9 mouse cellular contexts compared by ENCODE assay signal in genomic region chr7:38267006-38267680, GRCm38 (mm10). TPM values are rescaled to one million over a fixed set of nuclear protein-coding genes. Genes with fewer than 3 reads are reported as not detected.
DNase-seq lines count a peak whose midpoint lies in the region; ATAC-seq and TF ChIP-seq lines count a peak whose summit lies in the region.
"Had no signal": no experiment of that assay in that cellular context is flagged by ENCODE, and none has a peak within 500 bp of the region (broad histone marks: within the 10 kb centered on the region; RNA-seq: fewer than 3 reads in every experiment).

No protein-coding gene starts in this region.

- H3K4me3 ChIP-seq in forebrain, postnatal 0 days (ENCODE audit: low read depth, low read length): no peak overlapping the region
- H3K4me3 ChIP-seq in forebrain, embryonic 15.5 days: no peak overlapping the region
- no peak overlapping the region for H3K4me3 ChIP-seq in thymus, adult 2 months (ENCODE audit: control insufficient read depth, insufficient read depth, low read length)
- H3K4me3 ChIP-seq in lung, adult 2 months (replicated peaks; ENCODE audit: extremely low read depth, low read depth, low read length): no peak overlapping the region
- H3K4me3 ChIP-seq: neural tube, embryonic 13.5 days had no signal

- H3K4me2 ChIP-seq in forebrain, postnatal 0 days (ENCODE audit: low read depth): no peak overlapping the region
- H3K4me2 ChIP-seq in forebrain, embryonic 15.5 days (replicated peaks): no peak overlapping the region
- H3K4me2 ChIP-seq: neural tube, embryonic 13.5 days had no signal

- peak; percentile 21; the same call in 1 of the 2 replicates for ATAC-seq in forebrain, postnatal 0 days
- ATAC-seq in forebrain, embryonic 15.5 days (replicated peaks): no peak

- no peak for TF ChIP-seq POLR2A in thymus, adult 2 months (IDR thresholded peaks at IDR 0.05; ENCODE audit: control insufficient read depth, extremely low read depth, insufficient read depth, low read length, poor library complexity)
- TF ChIP-seq POLR2A in lung, adult 2 months (IDR thresholded peaks at IDR 0.05; ENCODE audit: borderline replicate concordance, extremely low read depth, low read depth, low read length): no peak

- WGBS in forebrain, postnatal 0 days: 88% methylated on average over 8 of the region's 8 CpGs
- 90% methylated on average over 8 of the region's 8 CpGs for WGBS in forebrain, embryonic 15.5 days
- WGBS in thymus, adult 2 months: 98% methylated on average over 8 of the region's 8 CpGs
- WGBS in lung, adult 2 months: 90% methylated on average over 8 of the region's 8 CpGs

- H3K9ac ChIP-seq in forebrain, postnatal 0 days: no peak overlapping the region
- H3K9ac ChIP-seq in forebrain, embryonic 15.5 days (replicated peaks): no peak overlapping the region
- H3K9ac ChIP-seq: neural tube, embryonic 13.5 days had no signal

- H3K4me1 ChIP-seq in forebrain, postnatal 0 days (ENCODE audit: insufficient read depth): peaks cover 14% of the 10 kb centered on the region
- peaks cover 22% of the 10 kb centered on the region for H3K4me1 ChIP-seq in forebrain, embryonic 15.5 days
- H3K4me1 ChIP-seq in thymus, adult 2 months (replicated peaks; ENCODE audit: control insufficient read depth, insufficient read depth, low read length): peaks cover 8% of the 10 kb centered on the region
- peaks cover 3% of the 10 kb centered on the region for H3K4me1 ChIP-seq in lung, adult 2 months (ENCODE audit: control insufficient read depth, insufficient read depth, low read length)

- TF ChIP-seq CTCF in forebrain, postnatal 0 days (IDR thresholded peaks at IDR 0.05; ENCODE audit: low read depth): peak; percentile 67
- no peak for TF ChIP-seq CTCF in thymus, adult 2 months (IDR thresholded peaks at IDR 0.05; ENCODE audit: borderline replicate concordance, control insufficient read depth, extremely low read depth, insufficient read depth, low read length, poor library complexity)
- TF ChIP-seq CTCF in lung, adult 2 months (IDR thresholded peaks at IDR 0.05; ENCODE audit: insufficient read depth, low read length): peak; percentile 43; the same call in 1 of the 2 replicates

- intact Hi-C loops in heart, postnatal 10 days (cut with DNase I): loop anchor here (1.0 to 5.0 kb wide), 2 partner anchors 65 to 85 kb away; no protein-coding TSS in a partner anchor

- peak; percentile 36 for DNase-seq in forebrain, postnatal 0 days
- peak; percentile 47 for DNase-seq in thymus, adult 2 months
- no peak for DNase-seq in thymus, adult 18-20 months
- peak; percentile 73 for DNase-seq in cerebellum, adult 9-11 months
- peak; percentile 67 to 68 for DNase-seq in heart, postnatal 10 days
- no peak for DNase-seq in lung, adult 2 months
- DNase-seq in skeletal muscle tissue, adult 2 months (ENCODE audit: low read depth, low spot score): peak; percentile 66

- peaks cover 64% of the 10 kb centered on the region for H3K36me3 ChIP-seq in forebrain, postnatal 0 days (ENCODE audit: insufficient read depth)
- peaks cover 51% of the 10 kb centered on the region for H3K36me3 ChIP-seq in forebrain, embryonic 15.5 days
- peaks cover 39% of the 10 kb centered on the region for H3K36me3 ChIP-seq in thymus, adult 2 months (ENCODE audit: control insufficient read depth, insufficient read depth, low read length)

- no peaks in the 10 kb centered on the region for H3K27me3 ChIP-seq in forebrain, postnatal 0 days (ENCODE audit: insufficient read depth, low read length)
- H3K27me3 ChIP-seq in forebrain, embryonic 15.5 days: no peaks in the 10 kb centered on the region
- no peaks in the 10 kb centered on the region for H3K27me3 ChIP-seq in thymus, adult 2 months (ENCODE audit: control insufficient read depth, insufficient read depth, low read length)
- H3K27me3 ChIP-seq: neural tube, embryonic 13.5 days had no signal

- H3K27ac ChIP-seq in forebrain, postnatal 0 days (ENCODE audit: low read depth, low read length): no peak overlapping the region
- no peak overlapping the region for H3K27ac ChIP-seq in forebrain, embryonic 15.5 days (replicated peaks)
- no peak overlapping the region for H3K27ac ChIP-seq in thymus, adult 2 months (ENCODE audit: control insufficient read depth, insufficient read depth, low read length)
- H3K27ac ChIP-seq: neural tube, embryonic 13.5 days had no signal

- H3K9me3 ChIP-seq in forebrain, postnatal 0 days (ENCODE audit: low read length): no peaks in the 10 kb centered on the region
- no peaks in the 10 kb centered on the region for H3K9me3 ChIP-seq in forebrain, embryonic 15.5 days
- H3K9me3 ChIP-seq: neural tube, embryonic 13.5 days had no signal

RNA-seq across cellular contexts. Expression of gene Pop4, which starts 4.1 kb away (rescaled TPM):
- 76.9 and 100 TPM in 2 replicates for total RNA-seq in forebrain, postnatal 0 days (2014; rRNA removed)
- polyA plus RNA-seq in forebrain, postnatal 0 days (2015; fragmentation: Nextera tagmentation; extraction: Ambion mirVana): 74.9 and 83.0 TPM in 2 replicates
- polyA plus RNA-seq in forebrain, embryonic 15.5 days (2015; fragmentation: Nextera tagmentation; extraction: Ambion mirVana): 90.7 and 94.9 TPM in 2 replicates
- 16.8 and 17.8 TPM in 2 replicates for polyA plus RNA-seq in thymus, adult 2 months (2012; rRNA removed)
- 10 to 100 TPM; 19.0 to 24.0 TPM for total RNA-seq in heart, postnatal 10 days (2021)
- 5.1 and 9.2 TPM in 2 replicates for polyA plus RNA-seq in lung, adult 2 months (2012; rRNA removed)

RNA-seq across cellular contexts. Expression of gene Plekhf1, which starts 39.3 kb away (rescaled TPM):
- 0.62 and 0.86 TPM in 2 replicates for total RNA-seq in forebrain, postnatal 0 days (2014; rRNA removed)
- polyA plus RNA-seq in forebrain, postnatal 0 days (2015; fragmentation: Nextera tagmentation; extraction: Ambion mirVana): 0.52 and 0.54 TPM in 2 replicates
- 0.61 and 0.68 TPM in 2 replicates for polyA plus RNA-seq in forebrain, embryonic 15.5 days (2015; fragmentation: Nextera tagmentation; extraction: Ambion mirVana)
- polyA plus RNA-seq in thymus, adult 2 months (2012; rRNA removed): 5.8 and 6.2 TPM in 2 replicates
- total RNA-seq in heart, postnatal 10 days (2021): 10 to 100 TPM in 1 of 2 experiments, 1 to 10 TPM in 1; 9.7 to 11.0 TPM
- polyA plus RNA-seq in lung, adult 2 months (2012; rRNA removed): 3.2 and 4.4 TPM in 2 replicates

Comparison
In these comparisons a context has a peak if more than half of its experiments do, and no peak if none do; other contexts are left out.
1. DNase-seq: peak in forebrain, postnatal 0 days (single experiment), thymus, adult 2 months (single experiment), cerebellum, adult 9-11 months (single experiment), heart, postnatal 10 days (2 of 2) and skeletal muscle tissue, adult 2 months (single experiment); none in thymus, adult 18-20 months (0 of 2) and lung, adult 2 months (single experiment).